Mouse (Mus musculus) megakaryocyte, embryonic 14.5 days (primary cell): ENCODE data around the gene Ghr. TPM values are rescaled to one million over a fixed set of nuclear protein-coding genes. Genes with fewer than 3 reads are reported as not detected.

Experiments
- H3K27me3 ChIP-seq: replicated peaks from 2 replicates; pipeline ENCODE3; 2012; ENCODE audit warnings: inconsistent platforms
- H3K36me3 ChIP-seq: replicated peaks from 2 replicates; pipeline ENCODE3; 2012; ENCODE audit warnings: low read length, inconsistent platforms, mixed read lengths
- H3K4me1 ChIP-seq: 2 replicates; pipeline ENCODE4 v1.6.1; 2012; ENCODE audit warnings: inconsistent platforms
- H3K4me3 ChIP-seq: replicated peaks from 2 replicates; pipeline ENCODE3; 2012; ENCODE audit warnings: moderate library complexity, mild to moderate bottlenecking, inconsistent platforms
- H3K9me3 ChIP-seq: 2 replicates; pipeline ENCODE4 v1.6.1; 2012; ENCODE audit warnings: inconsistent platforms
- FLI1 ChIP-seq: IDR thresholded peaks from 2 replicates; pipeline ENCODE4 v1.6.1; 2012; ENCODE audit warnings: low read length, inconsistent platforms, mixed read lengths
- GATA1 ChIP-seq: IDR thresholded peaks from 3 replicates; pipeline ENCODE4 v1.6.1; 2012; ENCODE audit warnings: mixed read lengths, low read length, inconsistent platforms, borderline replicate concordance
- polyA plus RNA-seq: library from polyadenylated mRNA; stranded (reverse); fragments of >175 nt; gene quantifications from 2 replicates; pipeline ENCODE4 v1.2.3, GENCODE M21; 2012; ENCODE audit warnings: low replicate concordance; ENCODE audit not compliant: insufficient read depth

Gene Ghr
- polyA plus RNA-seq, 1 experiment, result 0.16 TPM

- no peak for TF ChIP-seq FLI1
- TF ChIP-seq GATA1, result no peak
- Histone ChIP-seq H3K9me3 (no peaks in the 10 kb centered on the region), H3K4me1 (no peaks in the 10 kb centered on the region), H3K27me3 (no peaks in the 10 kb centered on the region), H3K36me3 (no peaks in the 10 kb centered on the region), H3K4me3 (no peak overlapping the region)
Observed at GRCm38 (mm10) chr15:3497946-3498580, 85.2 kb downstream of the Ghr start.

GRCm38 (mm10) chr15:3490868-3491267 lies 92.4 kb downstream of the Ghr start:
- Histone ChIP-seq H3K27me3 (no peaks in the 10 kb centered on the region), H3K36me3 (no peaks in the 10 kb centered on the region), H3K9me3 (no peaks in the 10 kb centered on the region), H3K4me1 (no peaks in the 10 kb centered on the region), H3K4me3 (no peak overlapping the region)
- TF ChIP-seq GATA1 (no peak), FLI1 (no peak)

GRCm38 (mm10) chr15:3490011-3490410 lies 93.3 kb downstream of the Ghr start:
- TF ChIP-seq FLI1, result no peak
- no peak for TF ChIP-seq GATA1

GRCm38 (mm10) chr15:3489180-3489579 lies 94.1 kb downstream of the Ghr start:
- H3K4me3 ChIP-seq, result no peak overlapping the region
- H3K9me3 ChIP-seq, result no peaks in the 10 kb centered on the region
- TF ChIP-seq GATA1 (no peak), FLI1 (no peak)
- H3K36me3 ChIP-seq, result no peaks in the 10 kb centered on the region
- no peaks in the 10 kb centered on the region for H3K27me3 ChIP-seq
- no peaks in the 10 kb centered on the region for H3K4me1 ChIP-seq

More at GRCm38 (mm10) chr15:3490011-3490410, 93.3 kb downstream of the Ghr start:
- H3K9me3 ChIP-seq, result no peaks in the 10 kb centered on the region
- no peaks in the 10 kb centered on the region for H3K4me1 ChIP-seq
- no peak overlapping the region for H3K4me3 ChIP-seq
- no peaks in the 10 kb centered on the region for H3K27me3 ChIP-seq
- H3K36me3 ChIP-seq, result no peaks in the 10 kb centered on the region

- no peaks in the 10 kb centered on the region for H3K36me3 ChIP-seq
- H3K4me1 ChIP-seq, result no peaks in the 10 kb centered on the region
- H3K4me3 ChIP-seq, result no peak overlapping the region
- no peak for TF ChIP-seq GATA1
- TF ChIP-seq FLI1, result no peak
- no peaks in the 10 kb centered on the region for H3K27me3 ChIP-seq
- no peaks in the 10 kb centered on the region for H3K9me3 ChIP-seq
Observed at GRCm38 (mm10) chr15:3488601-3489000, 94.7 kb downstream of the Ghr start.

- Histone ChIP-seq H3K4me3 (no peak overlapping the region), H3K9me3 (no peaks in the 10 kb centered on the region), H3K36me3 (no peaks in the 10 kb centered on the region), H3K27me3 (no peaks in the 10 kb centered on the region), H3K4me1 (no peaks in the 10 kb centered on the region)
- no peak for TF ChIP-seq FLI1
- TF ChIP-seq GATA1, result no peak
Observed at GRCm38 (mm10) chr15:3486691-3487090, 96.6 kb downstream of the Ghr start.

- Histone ChIP-seq H3K27me3 (no peaks in the 10 kb centered on the region), H3K9me3 (no peaks in the 10 kb centered on the region), H3K4me1 (no peaks in the 10 kb centered on the region), H3K4me3 (no peak overlapping the region), H3K36me3 (no peaks in the 10 kb centered on the region)
- TF ChIP-seq FLI1 (no peak), GATA1 (no peak)
Observed at GRCm38 (mm10) chr15:3485367-3485766, 97.9 kb downstream of the Ghr start.

GRCm38 (mm10) chr15:3483451-3483850 lies 99.8 kb downstream of the Ghr start:
- Histone ChIP-seq H3K9me3 (no peaks in the 10 kb centered on the region), H3K36me3 (no peaks in the 10 kb centered on the region), H3K27me3 (no peaks in the 10 kb centered on the region), H3K4me1 (no peaks in the 10 kb centered on the region), H3K4me3 (no peak overlapping the region)
- TF ChIP-seq FLI1, result no peak

GRCm38 (mm10) chr15:3469230-3469629 lies 114.1 kb downstream of the Ghr start:
- Histone ChIP-seq H3K9me3 (no peaks in the 10 kb centered on the region), H3K36me3 (no peaks in the 10 kb centered on the region), H3K4me3 (no peak overlapping the region), H3K4me1 (no peaks in the 10 kb centered on the region), H3K27me3 (no peaks in the 10 kb centered on the region)
- no peak for TF ChIP-seq FLI1
- TF ChIP-seq GATA1, result no peak

GRCm38 (mm10) chr15:3466608-3467007 lies 116.7 kb downstream of the Ghr start:
- no peak for TF ChIP-seq GATA1
- no peak for TF ChIP-seq FLI1
- H3K9me3 ChIP-seq, result no peaks in the 10 kb centered on the region
- H3K36me3 ChIP-seq, result no peaks in the 10 kb centered on the region
- H3K4me3 ChIP-seq, result no peak overlapping the region
- H3K4me1 ChIP-seq, result no peaks in the 10 kb centered on the region
- H3K27me3 ChIP-seq, result no peaks in the 10 kb centered on the region

GRCm38 (mm10) chr15:3464754-3465153 lies 118.5 kb downstream of the Ghr start:
- TF ChIP-seq GATA1 (no peak), FLI1 (no peak)
- Histone ChIP-seq H3K27me3 (no peaks in the 10 kb centered on the region), H3K4me1 (no peaks in the 10 kb centered on the region), H3K36me3 (no peaks in the 10 kb centered on the region), H3K4me3 (no peak overlapping the region), H3K9me3 (no peaks in the 10 kb centered on the region)
